Mouse (Mus musculus) embryonic facial prominence, embryonic 13.5 days (tissue): Measurements from ENCODE around the gene Shank3. TPM values are rescaled to one million over a fixed set of nuclear protein-coding genes. Genes with fewer than 3 reads are reported as not detected.

ENCODE experiments used
- ATAC-seq: fragments of 200-750 bp; cut with Nextera tagmentation; 2 replicates; pipeline ENCODE4 v1.8.0; 2017; ENCODE audit warnings: low read depth; ENCODE audit not compliant: insufficient number of reproducible peaks, insufficient read depth, low FRiP score, low TSS enrichment
- H3K27ac ChIP-seq: fragments of 300-500 bp; sonication (generic); 2 replicates; pipeline ENCODE4 v1.5.1; 2015; ENCODE audit warnings: moderate library complexity, mild to moderate bottlenecking, inconsistent platforms
- H3K27me3 ChIP-seq: fragments of 300-500 bp; sonication (generic); 2 replicates; pipeline ENCODE4 v1.6.1; 2015; ENCODE audit warnings: mild to moderate bottlenecking, inconsistent platforms
- H3K36me3 ChIP-seq: fragments of 300-500 bp; sonication (generic); 2 replicates; pipeline ENCODE4 v1.6.1; 2015; ENCODE audit warnings: mild to moderate bottlenecking, inconsistent platforms
- H3K4me1 ChIP-seq: fragments of 300-500 bp; sonication (generic); 2 replicates; pipeline ENCODE4 v1.6.1; 2015; ENCODE audit warnings: inconsistent platforms
- H3K4me2 ChIP-seq: fragments of 300-500 bp; sonication (generic); 2 replicates; pipeline ENCODE4 v1.6.1; 2015; ENCODE audit warnings: moderate library complexity, mild to moderate bottlenecking, inconsistent platforms
- H3K4me3 ChIP-seq: fragments of 300-500 bp; sonication (generic); 2 replicates; pipeline ENCODE4 v1.5.1; 2015; ENCODE audit warnings: mild to moderate bottlenecking, inconsistent platforms
- H3K9ac ChIP-seq: fragments of 300-500 bp; sonication (generic); 2 replicates; pipeline ENCODE4 v1.6.1; 2015; ENCODE audit warnings: mild to moderate bottlenecking, inconsistent platforms
- H3K9me3 ChIP-seq: fragments of 300-500 bp; sonication (generic); 2 replicates; pipeline ENCODE4 v1.6.1; 2016; ENCODE audit warnings: inconsistent platforms
- WGBS: fragments of 180-500 bp; shearing (Covaris S2); methylation state at CpG from one replicate; pipeline ENCODE4 v1.1.7; 2015; ENCODE audit warnings: mixed read lengths; 5-methylcytosine and 5-hydroxymethylcytosine counted together
- polyA plus RNA-seq: library from polyadenylated mRNA; unstranded; fragments of >200 nt; fragmentation: Nextera tagmentation; extraction: Ambion mirVana; gene quantifications from 2 replicates; pipeline ENCODE4 v1.2.1, GENCODE M21; 2015

The Shank3 gene
- polyA plus RNA-seq, 1 experiment from 2014 or later: 2.9 TPM

- WGBS: 40% methylated on average over 8 of the region's 8 CpGs
- no peaks in the 10 kb centered on the region for H3K9me3 ChIP-seq
- ATAC-seq: no peak
- H3K9ac ChIP-seq: no peak overlapping the region
- no peak overlapping the region for H3K4me2 ChIP-seq
- no peaks in the 10 kb centered on the region for H3K36me3 ChIP-seq
- H3K4me3 ChIP-seq: no peak overlapping the region
- no peak overlapping the region for H3K27ac ChIP-seq
- H3K27me3 ChIP-seq: no peaks in the 10 kb centered on the region; the same call in 1 of the 2 replicates
- H3K4me1 ChIP-seq: peaks cover 11% of the 10 kb centered on the region
Observed at GRCm38 (mm10) chr15:89477806-89478205, 21.6 kb upstream of the Shank3 start.

GRCm38 (mm10) chr15:89478622-89479021 is 20.8 kb upstream of the Shank3 start:
- Histone ChIP-seq H3K36me3 (no peaks in the 10 kb centered on the region), H3K9ac (no peak overlapping the region), H3K9me3 (no peaks in the 10 kb centered on the region), H3K4me1 (peaks cover 11% of the 10 kb centered on the region), H3K4me3 (no peak overlapping the region), H3K27ac (no peak overlapping the region), H3K27me3 (no peaks in the 10 kb centered on the region; the same call in 1 of the 2 replicates), H3K4me2 (no peak overlapping the region)
- 87% methylated on average over 3 of the region's 3 CpGs for WGBS
- ATAC-seq: no peak

- WGBS: 82% methylated on average over 8 of the region's 8 CpGs
- H3K36me3 ChIP-seq: no peaks in the 10 kb centered on the region
- H3K27ac ChIP-seq: no peak overlapping the region
- ATAC-seq: no peak
- peaks cover 2% of the 10 kb centered on the region for H3K4me1 ChIP-seq
- no peak overlapping the region for H3K9ac ChIP-seq
- H3K27me3 ChIP-seq: no peaks in the 10 kb centered on the region; the same call in 1 of the 2 replicates
- H3K4me3 ChIP-seq: no peak overlapping the region
- no peak overlapping the region for H3K4me2 ChIP-seq
- no peaks in the 10 kb centered on the region for H3K9me3 ChIP-seq
Observed at GRCm38 (mm10) chr15:89480584-89480983, 18.8 kb upstream of the Shank3 start.

- H3K4me2 ChIP-seq: no peak overlapping the region
- no peaks in the 10 kb centered on the region for H3K27me3 ChIP-seq
- 86% methylated on average over 12 of the region's 12 CpGs for WGBS
- no peak overlapping the region for H3K27ac ChIP-seq
- no peaks in the 10 kb centered on the region for H3K36me3 ChIP-seq
- H3K9ac ChIP-seq: no peak overlapping the region
- H3K9me3 ChIP-seq: no peaks in the 10 kb centered on the region
- ATAC-seq: no peak
- no peak overlapping the region for H3K4me3 ChIP-seq
- H3K4me1 ChIP-seq: no peaks in the 10 kb centered on the region
Observed at GRCm38 (mm10) chr15:89488182-89488581, 11.2 kb upstream of the Shank3 start.

- H3K36me3 ChIP-seq: no peaks in the 10 kb centered on the region
- H3K4me3 ChIP-seq: no peak overlapping the region
- H3K9me3 ChIP-seq: no peaks in the 10 kb centered on the region
- no peak overlapping the region for H3K9ac ChIP-seq
- H3K4me2 ChIP-seq: no peak overlapping the region
- no peaks in the 10 kb centered on the region for H3K4me1 ChIP-seq
- H3K27me3 ChIP-seq: no peaks in the 10 kb centered on the region
- no peak overlapping the region for H3K27ac ChIP-seq
- 56% methylated on average over 14 of the region's 14 CpGs for WGBS
- ATAC-seq: no peak
Observed at GRCm38 (mm10) chr15:89488611-89489117, 10.8 kb upstream of the Shank3 start.

- H3K27me3 ChIP-seq: peaks cover 32% of the 10 kb centered on the region
- no peak overlapping the region for H3K4me2 ChIP-seq
- H3K36me3 ChIP-seq: no peaks in the 10 kb centered on the region
- H3K9me3 ChIP-seq: peaks cover 3% of the 10 kb centered on the region
- H3K4me1 ChIP-seq: peaks cover 12% of the 10 kb centered on the region
- ATAC-seq: no peak
- no peak overlapping the region for H3K4me3 ChIP-seq
- 77% methylated on average over 4 of the region's 4 CpGs for WGBS
- H3K27ac ChIP-seq: no peak overlapping the region
- no peak overlapping the region for H3K9ac ChIP-seq
Observed at GRCm38 (mm10) chr15:89494970-89495369, 4.5 kb upstream of the Shank3 start.

GRCm38 (mm10) chr15:89496131-89496530 is 3.3 kb upstream of the Shank3 start:
- Histone ChIP-seq H3K27ac (no peak overlapping the region), H3K36me3 (no peaks in the 10 kb centered on the region), H3K4me1 (peaks cover 22% of the 10 kb centered on the region), H3K4me3 (no peak overlapping the region), H3K9ac (no peak overlapping the region), H3K9me3 (peaks cover 3% of the 10 kb centered on the region), H3K27me3 (peaks cover 42% of the 10 kb centered on the region), H3K4me2 (no peak overlapping the region)
- no peak for ATAC-seq
- WGBS: 46% methylated on average over 4 of the region's 4 CpGs

- WGBS: 34% methylated on average over 2 of the region's 2 CpGs
- peaks cover 49% of the 10 kb centered on the region for H3K27me3 ChIP-seq
- H3K27ac ChIP-seq: no peak overlapping the region
- peaks cover 3% of the 10 kb centered on the region for H3K9me3 ChIP-seq
- no peak overlapping the region for H3K9ac ChIP-seq
- H3K4me1 ChIP-seq: peaks cover 24% of the 10 kb centered on the region
- ATAC-seq: no peak
- no peaks in the 10 kb centered on the region for H3K36me3 ChIP-seq
- H3K4me2 ChIP-seq: no peak overlapping the region
- H3K4me3 ChIP-seq: no peak overlapping the region
Observed at GRCm38 (mm10) chr15:89496841-89497240, 2.6 kb upstream of the Shank3 start.

- WGBS: 16% methylated on average over 4 of the region's 4 CpGs
- no peak overlapping the region for H3K4me2 ChIP-seq
- H3K36me3 ChIP-seq: no peaks in the 10 kb centered on the region
- H3K9me3 ChIP-seq: peaks cover 3% of the 10 kb centered on the region
- ATAC-seq: no peak
- H3K9ac ChIP-seq: no peak overlapping the region
- no peak overlapping the region for H3K27ac ChIP-seq
- H3K4me1 ChIP-seq: peaks cover 24% of the 10 kb centered on the region
- peaks cover 52% of the 10 kb centered on the region for H3K27me3 ChIP-seq
- peak overlapping the region; percentile 73; the same call in 1 of the 2 replicates for H3K4me3 ChIP-seq
Observed at GRCm38 (mm10) chr15:89497391-89498048, 1.9 kb upstream of the Shank3 start.

- Histone ChIP-seq H3K27me3 (peaks cover 52% of the 10 kb centered on the region), H3K4me3 (peak overlapping the region; percentile 73), H3K27ac (0 out of 2 replicates have a peak overlapping the region, but pooled peaks have one; percentile 16), H3K4me1 (peaks cover 24% of the 10 kb centered on the region), H3K9me3 (peaks cover 3% of the 10 kb centered on the region), H3K36me3 (peaks cover 5% of the 10 kb centered on the region), H3K9ac (peak overlapping the region; percentile 82), H3K4me2 (peak overlapping the region; percentile 94)
- no peak; the same call in 1 of the 2 replicates for ATAC-seq
- 2% methylated on average over 41 of the region's 41 CpGs for WGBS
Observed at GRCm38 (mm10) chr15:89498049-89498960, 1.1 kb upstream of the Shank3 start.

- Histone ChIP-seq H3K27ac (peak overlapping the region; percentile 74), H3K27me3 (peaks cover 52% of the 10 kb centered on the region), H3K9ac (peak overlapping the region; percentile 82), H3K4me1 (peaks cover 24% of the 10 kb centered on the region), H3K9me3 (peaks cover 3% of the 10 kb centered on the region), H3K4me2 (peak overlapping the region; percentile 94), H3K4me3 (peak overlapping the region; percentile 73), H3K36me3 (peaks cover 19% of the 10 kb centered on the region)
- WGBS: under 1% methylated on average over 42 of the region's 60 CpGs
- ATAC-seq: peak; percentile 64
Observed at GRCm38 (mm10) chr15:89499784-89500220, 379 bp downstream of the Shank3 start.
